Mouse (Mus musculus) ovary, postnatal 10 days (tissue): ENCODE results near the gene Pdgfd.
A peak's percentile ranks its signal among the peaks of the same experiment; 100 is the strongest.
"Not testable (repeated sequence)": the region's sequence is repeated elsewhere in the genome, so short reads cannot be mapped to it uniquely, and the experiment has no call there.

Experiments used
- DNase-seq: peaks from one replicate; pipeline ENCODE4 v3.0.0; 2022; ENCODE audit warnings: low spot score

Pdgfd gene

GRCm38 (mm10) chr9:6168391-6169037 lies at the start of gene Pdgfd:
Pdgfd (plus strand) TSS chr9:6168584.
- DNase-seq = peak; percentile 46

DNA sequence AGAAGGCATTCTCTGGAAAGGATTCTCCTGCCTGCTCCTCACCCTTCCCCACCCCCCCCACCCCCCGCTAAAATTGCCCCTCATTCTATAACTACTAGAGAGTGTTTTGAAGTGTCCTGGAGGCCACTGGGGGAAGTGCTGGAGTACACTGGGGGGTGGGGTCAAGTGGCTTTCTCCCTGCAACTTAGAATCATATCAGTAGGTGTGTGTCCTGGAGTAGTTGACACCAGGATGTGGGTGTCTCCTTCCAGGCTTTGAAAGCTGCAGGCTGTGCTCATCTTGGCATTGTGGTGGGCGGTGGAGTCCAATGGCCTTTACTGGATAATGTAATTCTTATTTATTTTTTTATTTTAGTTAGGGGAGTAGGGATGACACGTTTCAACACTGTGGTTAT lies 651 bp downstream of the Pdgfd start:
- no peak for DNase-seq

GRCm38 (mm10) chr9:6170962-6171361 lies 2.6 kb downstream of the Pdgfd start:
- no peak for DNase-seq

DNA sequence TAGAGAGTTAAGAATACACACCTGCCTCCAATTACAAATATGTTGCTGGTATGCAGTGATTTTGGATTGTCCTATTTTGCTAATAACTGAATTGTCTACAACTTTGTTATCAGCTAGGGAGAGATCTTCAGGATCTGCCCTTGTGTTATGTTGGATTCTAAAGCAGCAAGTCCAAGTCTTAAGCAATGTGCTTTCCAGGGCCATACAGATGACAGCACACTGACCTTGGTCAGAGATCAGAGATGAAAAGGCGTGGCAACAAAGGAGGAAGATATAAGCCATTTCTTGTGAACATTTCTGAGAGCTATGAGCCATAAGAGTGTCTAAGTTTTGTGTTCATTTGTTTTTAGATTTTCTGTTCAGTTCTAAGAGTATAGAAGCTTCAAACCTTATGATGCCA lies 4.9 kb downstream of the Pdgfd start:
- DNase-seq = no peak

- DNase-seq = no peak
Measured at GRCm38 (mm10) chr9:6175731-6176130, 7.3 kb downstream of the Pdgfd start.

DNA sequence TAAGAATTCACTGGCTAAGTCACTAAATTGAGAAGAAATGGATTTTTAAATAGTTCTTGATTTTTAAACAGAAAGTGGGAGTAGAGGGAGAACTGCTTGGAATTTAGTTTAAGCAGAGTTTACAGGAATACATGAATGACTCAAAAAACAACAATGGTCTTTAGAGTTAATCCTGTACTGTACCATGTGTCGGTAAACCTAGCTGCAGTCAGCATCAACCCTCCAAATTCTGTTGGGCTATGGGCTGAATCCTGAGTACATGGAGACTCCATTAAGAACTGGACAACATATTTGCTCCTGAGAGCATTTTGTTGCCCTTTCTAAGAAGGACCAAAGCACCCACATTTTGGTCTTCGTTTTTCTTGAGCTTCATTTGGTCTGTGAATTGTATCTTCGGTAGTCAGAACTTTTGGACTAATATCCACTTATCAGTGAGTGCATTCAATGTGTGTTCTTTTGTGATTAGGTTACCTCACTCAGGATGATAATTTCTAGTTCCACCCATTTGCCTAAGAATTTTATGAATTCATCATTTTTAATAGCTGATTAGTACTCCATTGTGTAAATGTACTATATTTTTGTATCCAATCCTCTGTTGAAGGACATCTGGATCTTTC lies 14.0 kb downstream of the Pdgfd start:
- no peak for DNase-seq

- no peak for DNase-seq
Measured at GRCm38 (mm10) chr9:6187955-6188354, 19.6 kb downstream of the Pdgfd start.

DNA sequence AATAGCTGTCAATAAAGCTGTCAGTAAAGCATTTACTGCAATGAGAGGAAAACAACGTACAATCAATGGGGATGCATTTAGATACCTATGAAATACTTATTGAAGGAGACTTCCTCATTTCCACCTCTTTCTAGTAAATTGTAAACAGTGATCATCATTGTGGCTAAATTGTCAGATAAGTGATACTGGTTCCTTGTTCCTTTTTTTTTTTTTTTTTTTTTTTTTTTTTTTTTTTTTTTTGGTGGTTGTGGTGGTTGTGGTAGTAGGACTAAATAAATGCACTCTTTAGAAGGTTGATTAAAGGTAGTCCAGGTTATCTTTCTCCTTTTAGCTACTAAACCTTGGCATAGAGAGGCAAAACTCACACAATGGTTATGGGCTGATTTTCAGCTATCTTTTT lies 25.0 kb downstream of the Pdgfd start:
- no peak for DNase-seq

- no peak for DNase-seq
Measured at GRCm38 (mm10) chr9:6212862-6213261, 44.5 kb downstream of the Pdgfd start.

GRCm38 (mm10) chr9:6217505-6217904 lies 49.1 kb downstream of the Pdgfd start:
- no peak for DNase-seq

DNA sequence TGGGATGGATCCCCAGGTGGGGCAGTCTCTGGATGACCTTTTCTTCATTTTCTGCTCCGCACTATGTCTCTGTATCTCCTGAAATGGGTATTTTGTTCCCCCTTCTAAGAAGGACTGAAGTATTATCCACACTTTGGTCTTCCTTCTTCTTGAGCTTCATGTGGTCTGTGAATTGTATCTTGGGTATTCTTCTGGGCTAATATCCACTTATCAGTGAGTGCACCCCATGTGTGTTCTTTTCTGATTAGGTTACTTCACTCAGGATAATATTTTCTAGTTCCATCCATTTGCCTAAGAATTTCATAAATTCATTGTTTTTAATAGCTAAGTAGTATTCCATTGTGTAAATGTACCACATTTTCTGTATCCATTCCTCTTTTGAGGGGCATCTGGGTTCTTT lies 67.6 kb downstream of the Pdgfd start:
- not testable (repeated sequence) for DNase-seq

- DNase-seq = no peak
Measured at GRCm38 (mm10) chr9:6250320-6250719, 81.9 kb downstream of the Pdgfd start.

DNA sequence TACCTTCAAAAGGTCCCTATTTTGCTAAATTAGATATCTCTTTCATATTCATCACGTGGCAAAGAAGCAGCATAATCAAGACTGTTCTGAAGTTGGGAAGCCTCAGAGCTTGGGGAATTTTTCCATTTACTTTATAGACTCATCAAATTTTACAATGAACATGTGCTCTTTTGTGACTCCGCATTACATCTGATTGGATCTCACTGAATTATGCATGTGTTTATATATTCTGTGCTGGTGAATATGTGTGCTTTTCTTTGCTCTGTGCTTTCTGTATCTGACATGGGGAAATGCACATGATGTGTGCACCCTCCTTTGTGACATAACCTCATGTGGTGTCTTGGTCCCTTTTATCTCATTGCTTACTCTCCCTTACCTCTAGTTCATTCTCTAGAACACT lies 83.6 kb downstream of the Pdgfd start:
- DNase-seq = no peak

- no peak for DNase-seq
Measured at GRCm38 (mm10) chr9:6257072-6257471, 88.7 kb downstream of the Pdgfd start.

DNA sequence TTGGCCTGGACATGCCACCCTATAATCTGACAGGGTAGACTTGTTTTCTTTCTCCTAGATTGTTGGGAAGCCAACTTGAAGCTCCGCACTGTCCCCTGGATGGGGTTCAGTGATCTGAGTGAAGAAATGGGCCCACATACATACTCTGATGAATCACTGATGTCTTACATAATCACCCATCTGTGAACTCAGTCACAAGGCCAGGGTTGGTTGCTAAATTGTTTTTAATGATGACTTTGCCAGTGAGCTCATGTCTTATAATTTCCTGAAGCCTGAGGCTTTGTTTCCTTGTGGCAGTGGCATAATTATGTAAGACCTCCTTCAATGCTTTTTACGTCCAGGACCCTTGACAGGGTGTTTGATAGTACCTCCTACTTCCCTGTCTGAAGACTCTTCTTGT lies 96.4 kb downstream of the Pdgfd start:
- no peak for DNase-seq

- no peak for DNase-seq
Measured at GRCm38 (mm10) chr9:6269796-6270280, 101.5 kb downstream of the Pdgfd start, which contains the start of gene Ddi1. Ddi1 (minus strand) TSS chr9:6269846.

GRCm38 (mm10) chr9:6276395-6276794 lies 108.0 kb downstream of the Pdgfd start:
- DNase-seq = no peak

DNA sequence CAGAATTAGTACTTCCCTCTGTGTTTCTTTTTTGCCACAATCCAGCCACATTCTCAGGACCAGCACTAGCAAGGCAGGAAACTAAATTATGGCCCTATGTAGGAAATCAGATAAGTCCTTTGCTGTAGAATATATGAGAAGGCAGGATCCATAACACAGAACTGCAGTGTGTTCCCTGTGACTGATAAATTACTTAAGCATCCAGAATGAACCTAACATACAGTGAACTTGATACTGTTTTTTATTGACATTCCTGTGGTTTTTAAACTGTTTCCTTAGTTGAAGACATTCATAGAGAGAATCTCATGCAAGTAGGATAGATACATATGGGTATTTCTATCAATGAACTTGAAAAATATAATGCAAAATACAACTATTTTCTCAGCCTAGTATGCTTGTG lies 109.1 kb downstream of the Pdgfd start:
- no peak for DNase-seq

DNA sequence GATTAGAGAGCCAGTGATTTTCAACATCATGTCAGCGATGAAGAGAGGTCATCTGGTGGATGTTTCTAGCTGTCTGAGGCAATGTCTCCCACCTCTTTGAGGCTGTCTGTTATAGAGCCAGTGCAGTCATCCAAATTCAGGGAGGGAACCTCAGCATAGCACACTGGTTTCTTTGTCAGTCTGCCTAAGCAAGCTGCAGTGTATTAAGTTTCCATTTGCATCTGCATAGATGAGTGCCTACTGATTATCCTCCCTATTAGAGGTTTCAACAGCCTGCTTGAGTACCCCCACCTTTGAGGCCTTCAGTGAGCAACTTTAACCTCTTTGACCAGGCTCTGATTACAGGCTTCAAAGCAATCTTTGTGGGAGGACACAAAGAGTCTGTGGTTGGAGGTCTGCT lies 118.4 kb downstream of the Pdgfd start:
- DNase-seq = no peak

GRCm38 (mm10) chr9:6289211-6289696 lies 120.9 kb downstream of the Pdgfd start:
- no peak for DNase-seq

- DNase-seq = no peak
Measured at GRCm38 (mm10) chr9:6298547-6298946, 130.2 kb downstream of the Pdgfd start.

- no peak for DNase-seq
Measured at GRCm38 (mm10) chr9:6302050-6302449, 133.7 kb downstream of the Pdgfd start.

GRCm38 (mm10) chr9:6304590-6304989 lies 136.2 kb downstream of the Pdgfd start:
- no peak for DNase-seq

DNA sequence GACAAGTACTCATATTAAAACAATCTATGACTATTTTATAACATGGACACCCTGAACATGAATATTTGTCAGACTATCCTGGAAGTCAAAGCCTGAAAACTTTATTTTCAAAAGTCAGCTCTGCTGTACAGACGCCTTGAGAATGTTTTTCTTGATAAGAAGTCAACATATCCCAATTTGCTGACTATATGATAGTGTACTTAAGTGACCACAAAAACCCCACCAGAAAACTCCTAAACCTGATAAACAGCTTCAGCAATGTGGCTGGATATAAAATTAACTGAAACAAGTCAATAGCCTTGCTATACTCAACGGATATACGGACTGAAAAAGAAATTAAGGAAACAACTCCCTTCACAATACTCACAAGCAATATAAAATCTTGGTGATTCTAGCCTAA lies 137.5 kb downstream of the Pdgfd start:
- no peak for DNase-seq
